Mouse (Mus musculus) midbrain, embryonic 13.5 days (tissue): Measurements from ENCODE around the gene Bicdl1. TPM values are rescaled to one million over a fixed set of nuclear protein-coding genes. Genes with fewer than 3 reads are reported as not detected.
"Not testable (repeated sequence)": the region's sequence is repeated elsewhere in the genome, so short reads cannot be mapped to it uniquely, and the experiment has no call there.

Experiments used
- ATAC-seq: fragments of 200-750 bp; cut with Nextera tagmentation; 2 replicates; pipeline ENCODE4 v1.8.0; 2017; ENCODE audit warnings: mild to moderate bottlenecking, moderate TSS enrichment, moderate library complexity
- H3K27ac ChIP-seq: fragments of 300-500 bp; sonication (generic); 2 replicates; pipeline ENCODE4 v1.5.1; 2015; ENCODE audit warnings: inconsistent platforms, mild to moderate bottlenecking, moderate library complexity
- H3K27me3 ChIP-seq: fragments of 300-500 bp; sonication (generic); 2 replicates; pipeline ENCODE4 v1.6.1; 2015; ENCODE audit warnings: mild to moderate bottlenecking, inconsistent platforms
- H3K36me3 ChIP-seq: fragments of 300-500 bp; sonication (generic); 2 replicates; pipeline ENCODE4 v1.6.1; 2015; ENCODE audit warnings: mild to moderate bottlenecking, inconsistent platforms
- H3K4me1 ChIP-seq: fragments of 300-500 bp; sonication (generic); replicated peaks from 2 replicates; pipeline ENCODE4 v1.6.1; 2015; ENCODE audit warnings: inconsistent platforms
- H3K4me2 ChIP-seq: fragments of 300-500 bp; sonication (generic); replicated peaks from 2 replicates; pipeline ENCODE4 v1.6.1; 2015; ENCODE audit warnings: moderate library complexity, mild to moderate bottlenecking, inconsistent platforms
- H3K4me3 ChIP-seq: fragments of 300-500 bp; sonication (generic); replicated peaks from 2 replicates; pipeline ENCODE4 v1.5.1; 2015; ENCODE audit warnings: mild to moderate bottlenecking, inconsistent platforms
- H3K9ac ChIP-seq: fragments of 300-500 bp; sonication (generic); replicated peaks from 2 replicates; pipeline ENCODE4 v1.6.1; 2015; ENCODE audit warnings: mild to moderate bottlenecking, inconsistent platforms
- H3K9me3 ChIP-seq: fragments of 300-500 bp; sonication (generic); 2 replicates; pipeline ENCODE4 v1.6.1; 2016; ENCODE audit warnings: mild to moderate bottlenecking, inconsistent platforms
- WGBS: fragments of 180-500 bp; shearing (Covaris S2); methylation state at CpG from one replicate; pipeline ENCODE4 v1.1.7; 2015; 5-methylcytosine and 5-hydroxymethylcytosine counted together
- polyA plus RNA-seq: library from polyadenylated mRNA; unstranded; fragments of >200 nt; fragmentation: Nextera tagmentation; extraction: Ambion mirVana; gene quantifications from 2 replicates; pipeline ENCODE4 v1.2.1, GENCODE M21; 2015

Bicdl1 gene
- polyA plus RNA-seq, 1 experiment from 2014 or later, result 28.7 TPM

DNA sequence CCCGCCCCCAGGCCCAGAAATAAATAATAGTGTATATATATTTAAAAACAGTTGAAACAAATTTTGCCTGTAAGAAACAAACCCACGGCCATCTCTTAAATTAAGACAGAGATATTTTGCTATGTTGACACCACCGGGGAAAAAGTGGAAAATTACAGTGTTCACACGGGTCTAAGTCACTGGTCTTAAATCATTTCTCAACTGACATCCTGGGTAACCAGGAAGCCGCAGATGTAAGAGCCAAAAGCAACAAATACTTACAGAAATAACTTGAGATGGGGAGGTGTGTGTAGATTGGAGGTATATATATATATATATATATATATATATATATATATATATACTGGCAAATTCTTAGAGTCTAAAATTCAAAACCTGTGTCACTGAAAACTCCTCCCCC is 21.5 kb upstream of the Bicdl1 start:
- Histone ChIP-seq H3K4me1 (no peaks in the 10 kb centered on the region), H3K4me3 (no peak overlapping the region), H3K9ac (no peak overlapping the region), H3K9me3 (no peaks in the 10 kb centered on the region), H3K27ac (no peak overlapping the region), H3K4me2 (no peak overlapping the region), H3K36me3 (no peaks in the 10 kb centered on the region), H3K27me3 (no peaks in the 10 kb centered on the region)
- WGBS, result 93% methylated on average over 5 of the region's 5 CpGs
- no peak for ATAC-seq

DNA sequence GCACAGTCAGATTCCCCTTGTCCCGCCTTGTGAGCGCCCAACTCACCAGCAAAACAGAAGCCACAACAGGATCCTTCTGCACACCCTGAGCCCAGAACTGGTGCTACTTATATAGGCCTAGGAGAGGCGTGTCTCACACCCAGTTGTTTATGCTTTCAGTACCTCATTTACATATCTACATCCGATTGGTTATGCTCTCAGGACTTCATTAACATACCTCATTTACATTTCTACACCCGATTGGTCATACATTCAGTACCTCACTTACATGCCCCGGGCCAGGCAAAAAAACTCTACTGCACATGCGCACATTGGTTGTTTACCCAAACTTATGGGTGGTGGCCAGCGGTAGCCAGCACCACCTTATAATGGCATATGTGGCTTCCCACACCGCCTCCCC is 20.5 kb upstream of the Bicdl1 start:
- H3K9ac ChIP-seq, H3K4me1 ChIP-seq, H3K9me3 ChIP-seq, H3K27me3 ChIP-seq, H3K36me3 ChIP-seq, H3K4me2 ChIP-seq, H3K27ac ChIP-seq, ATAC-seq, H3K4me3 ChIP-seq: not testable (repeated sequence)
- WGBS, result 80% methylated on average over 9 of the region's 9 CpGs

DNA sequence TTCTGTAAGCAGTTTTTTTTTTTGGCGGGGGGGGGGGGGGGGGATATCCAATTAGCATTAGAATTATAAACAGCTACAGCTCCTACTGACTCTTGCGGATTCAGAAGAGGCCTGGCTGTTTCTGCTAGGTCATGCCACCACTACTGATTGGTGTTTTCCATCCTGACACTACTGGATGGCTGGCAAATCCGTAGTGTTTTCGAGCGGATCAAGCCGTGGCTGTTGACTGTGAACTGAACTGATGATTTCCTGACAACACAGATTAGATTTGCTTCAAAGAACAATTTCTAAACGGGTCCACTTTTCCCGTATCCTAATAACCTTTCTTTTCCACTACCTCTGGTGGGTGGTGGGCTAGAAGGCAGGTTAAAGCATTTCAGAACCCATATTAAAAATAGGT is 16.9 kb upstream of the Bicdl1 start:
- Histone ChIP-seq H3K9ac (no peak overlapping the region), H3K9me3 (no peaks in the 10 kb centered on the region), H3K4me2 (no peak overlapping the region), H3K4me3 (no peak overlapping the region), H3K4me1 (no peaks in the 10 kb centered on the region), H3K27me3 (no peaks in the 10 kb centered on the region), H3K27ac (no peak overlapping the region), H3K36me3 (no peaks in the 10 kb centered on the region)
- WGBS, result 47% methylated on average over 8 of the region's 8 CpGs
- ATAC-seq, result no peak

DNA sequence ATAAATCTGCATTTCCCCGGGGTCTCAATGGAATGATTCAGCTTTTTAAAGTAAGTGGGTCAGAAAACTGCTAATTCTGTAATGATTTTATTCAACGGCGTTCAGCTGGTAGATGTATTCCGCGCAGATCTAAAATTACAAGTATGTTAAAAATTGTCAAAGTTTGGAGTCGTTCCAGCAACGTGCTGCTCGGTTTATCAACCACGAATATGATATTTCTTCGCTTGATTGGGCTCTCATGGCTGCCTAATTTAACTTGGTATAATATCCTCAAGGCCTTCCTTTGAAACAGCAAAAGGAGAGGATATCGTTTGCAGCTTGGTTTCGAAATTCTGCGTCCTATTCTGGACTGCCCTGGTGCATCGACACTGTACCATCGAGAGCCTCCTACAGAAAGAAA is 13.9 kb upstream of the Bicdl1 start:
- H3K4me2 ChIP-seq, result no peak overlapping the region
- ATAC-seq, result no peak
- no peaks in the 10 kb centered on the region for H3K4me1 ChIP-seq
- H3K4me3 ChIP-seq, result no peak overlapping the region
- H3K9me3 ChIP-seq, result no peaks in the 10 kb centered on the region
- no peaks in the 10 kb centered on the region for H3K36me3 ChIP-seq
- H3K9ac ChIP-seq, result no peak overlapping the region
- H3K27me3 ChIP-seq, result no peaks in the 10 kb centered on the region
- 88% methylated on average over 15 of the region's 15 CpGs for WGBS
- no peak overlapping the region for H3K27ac ChIP-seq

DNA sequence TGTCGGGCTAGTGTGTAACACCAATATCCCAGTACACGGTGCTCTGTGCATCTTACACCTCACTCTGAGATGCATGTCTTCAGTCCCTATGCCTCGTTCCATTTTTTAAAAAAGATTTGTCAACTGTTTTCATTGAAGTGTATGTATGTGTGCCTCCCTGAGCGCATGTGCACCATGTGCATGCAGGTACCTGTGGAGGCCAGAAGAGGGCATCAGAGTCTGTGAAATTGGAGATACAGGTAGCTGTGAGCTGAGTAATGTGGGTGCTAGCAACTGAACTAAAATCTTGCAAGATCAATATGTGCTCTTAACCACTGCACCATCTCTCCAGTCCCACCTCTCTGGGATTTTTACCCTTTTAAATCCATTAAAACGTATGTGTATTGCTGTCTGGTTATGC is 6.6 kb upstream of the Bicdl1 start:
- ATAC-seq, result no peak
- Histone ChIP-seq H3K27ac (no peak overlapping the region), H3K4me2 (no peak overlapping the region), H3K36me3 (no peaks in the 10 kb centered on the region), H3K4me1 (peaks cover 3% of the 10 kb centered on the region; the same call in 1 of the 2 replicates), H3K9me3 (no peaks in the 10 kb centered on the region), H3K9ac (no peak overlapping the region), H3K4me3 (no peak overlapping the region), H3K27me3 (peaks cover 7% of the 10 kb centered on the region; the same call in 1 of the 2 replicates)
- 91% methylated on average over 5 of the region's 5 CpGs for WGBS

DNA sequence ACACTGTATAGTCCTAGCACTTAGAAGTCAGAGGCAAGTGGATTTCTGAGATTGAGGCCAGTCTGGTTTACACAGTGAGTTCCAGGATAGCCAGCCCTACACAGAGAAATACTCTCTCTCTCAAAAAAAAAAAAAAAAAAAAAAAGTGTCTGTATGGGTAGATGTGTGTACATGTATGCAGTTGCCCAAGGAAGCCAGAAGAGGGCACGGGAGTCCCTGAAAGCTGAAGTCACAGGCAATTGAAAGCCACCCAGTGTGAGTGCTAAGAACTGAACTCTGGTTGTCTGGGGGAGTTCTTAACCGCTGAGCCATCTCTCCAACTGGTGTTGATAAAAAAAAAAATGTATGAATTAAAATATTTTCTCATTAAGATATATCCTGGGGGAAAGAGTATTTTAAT is 3.1 kb upstream of the Bicdl1 start:
- Histone ChIP-seq H3K27me3 (peaks cover 15% of the 10 kb centered on the region), H3K27ac (no peak overlapping the region), H3K4me1 (peaks cover 20% of the 10 kb centered on the region), H3K36me3 (no peaks in the 10 kb centered on the region), H3K9me3 (no peaks in the 10 kb centered on the region), H3K4me3 (no peak overlapping the region), H3K9ac (no peak overlapping the region), H3K4me2 (no peak overlapping the region)
- WGBS, result 83% methylated on average over 2 of the region's 2 CpGs
- no peak for ATAC-seq

DNA sequence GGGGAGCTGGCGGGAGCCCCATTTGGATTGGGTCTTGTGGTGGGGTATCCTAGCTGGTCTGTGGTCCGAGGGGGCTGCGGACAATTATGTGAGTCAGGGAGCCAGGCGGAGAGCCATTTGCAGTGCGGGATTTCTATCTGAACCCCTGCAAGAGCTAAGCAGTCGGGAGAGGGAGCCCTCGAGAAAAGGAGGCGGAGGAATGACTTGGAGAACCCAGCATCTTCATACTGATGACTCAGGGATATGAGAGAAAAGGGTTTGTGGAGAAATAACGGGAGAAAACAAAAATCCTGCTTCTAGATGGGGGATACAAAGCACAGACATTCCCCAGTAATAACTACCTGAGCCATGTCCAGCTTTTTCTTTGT is 1.4 kb upstream of the Bicdl1 start:
- no peak for ATAC-seq
- H3K36me3 ChIP-seq, result no peaks in the 10 kb centered on the region
- H3K4me2 ChIP-seq, result peak overlapping the region; percentile 80
- H3K4me3 ChIP-seq, result peak overlapping the region; percentile 85
- H3K9ac ChIP-seq, result peak overlapping the region; percentile 88
- H3K27ac ChIP-seq, result peak overlapping the region; percentile 99
- H3K9me3 ChIP-seq, result no peaks in the 10 kb centered on the region
- peaks cover 26% of the 10 kb centered on the region for H3K4me1 ChIP-seq
- WGBS, result under 1% methylated on average over 9 of the region's 9 CpGs
- H3K27me3 ChIP-seq, result peaks cover 21% of the 10 kb centered on the region

DNA sequence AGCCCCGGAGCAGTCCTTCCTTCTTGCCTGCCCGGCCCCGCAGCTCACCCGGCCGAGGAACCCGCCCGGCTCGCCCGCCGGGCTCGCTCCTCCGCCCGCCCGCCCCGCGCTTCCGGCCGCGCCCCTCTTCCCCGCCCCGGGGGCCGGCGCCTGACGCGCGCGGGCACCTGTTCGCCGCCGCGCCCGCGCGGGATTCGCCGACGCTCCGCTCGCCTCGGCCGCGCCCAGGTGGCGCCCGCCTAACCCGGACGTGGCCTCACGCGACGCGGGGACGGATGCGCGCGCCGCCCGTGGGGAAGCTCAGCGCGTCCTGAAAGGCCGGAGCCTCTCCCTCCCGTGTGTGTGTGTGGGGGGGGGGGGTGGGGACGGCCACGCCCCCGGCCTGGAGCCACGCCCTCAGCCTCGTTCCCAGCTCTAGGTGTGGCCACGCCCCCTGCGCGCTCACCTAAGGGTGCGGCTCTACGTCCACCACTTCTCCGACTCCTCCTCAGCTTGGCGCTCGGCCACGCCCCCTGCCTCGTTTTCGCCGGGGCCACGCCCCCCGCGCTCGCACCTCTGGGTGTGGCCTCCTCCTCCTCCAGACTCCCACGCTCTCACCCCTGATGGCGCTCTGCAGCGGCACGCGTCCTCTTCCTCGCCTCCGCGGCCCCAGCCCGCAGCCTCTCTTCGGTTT is 891 bp upstream of the Bicdl1 start:
- H3K4me2 ChIP-seq, result peak overlapping the region; percentile 80
- peak overlapping the region; percentile 88 for H3K9ac ChIP-seq
- H3K9me3 ChIP-seq, result no peaks in the 10 kb centered on the region
- ATAC-seq, result peak; percentile 84
- H3K27ac ChIP-seq, result peak overlapping the region; percentile 99
- H3K27me3 ChIP-seq, result peaks cover 21% of the 10 kb centered on the region
- H3K4me1 ChIP-seq, result peaks cover 26% of the 10 kb centered on the region
- H3K36me3 ChIP-seq, result no peaks in the 10 kb centered on the region
- WGBS, result under 1% methylated on average over 76 of the region's 91 CpGs
- H3K4me3 ChIP-seq, result peak overlapping the region; percentile 85

DNA sequence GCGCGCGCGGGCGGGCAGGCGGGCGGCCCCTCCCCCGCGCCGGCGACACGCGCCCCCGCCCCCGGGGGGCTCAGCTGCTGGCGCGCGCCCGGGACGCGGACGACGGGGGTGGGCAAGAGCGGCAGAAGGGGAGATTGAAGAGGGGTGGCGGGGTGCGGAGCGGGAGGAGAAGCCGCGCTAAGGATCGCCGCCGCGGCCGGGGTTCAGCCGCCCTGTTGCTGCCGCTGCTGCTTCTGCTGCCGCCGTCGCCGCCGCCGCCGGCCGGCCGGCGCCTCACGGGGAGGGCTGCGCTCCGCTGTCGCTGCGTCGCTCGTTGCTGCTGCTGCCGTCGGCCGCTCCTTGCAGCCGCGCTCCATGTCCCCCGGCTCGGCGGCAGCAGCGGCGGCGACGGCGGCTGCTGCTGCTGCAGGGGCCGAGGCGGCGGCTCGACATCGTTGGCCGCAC is 333 bp upstream of the Bicdl1 start:
- Histone ChIP-seq H3K27ac (peak overlapping the region; percentile 99), H3K4me3 (peak overlapping the region; percentile 85), H3K4me2 (peak overlapping the region; percentile 80), H3K36me3 (no peaks in the 10 kb centered on the region), H3K27me3 (peaks cover 21% of the 10 kb centered on the region), H3K4me1 (peaks cover 26% of the 10 kb centered on the region), H3K9ac (peak overlapping the region; percentile 88), H3K9me3 (no peaks in the 10 kb centered on the region)
- WGBS, result 1% methylated on average over 19 of the region's 72 CpGs
- ATAC-seq, result no peak; the same call in 1 of the 2 replicates

DNA sequence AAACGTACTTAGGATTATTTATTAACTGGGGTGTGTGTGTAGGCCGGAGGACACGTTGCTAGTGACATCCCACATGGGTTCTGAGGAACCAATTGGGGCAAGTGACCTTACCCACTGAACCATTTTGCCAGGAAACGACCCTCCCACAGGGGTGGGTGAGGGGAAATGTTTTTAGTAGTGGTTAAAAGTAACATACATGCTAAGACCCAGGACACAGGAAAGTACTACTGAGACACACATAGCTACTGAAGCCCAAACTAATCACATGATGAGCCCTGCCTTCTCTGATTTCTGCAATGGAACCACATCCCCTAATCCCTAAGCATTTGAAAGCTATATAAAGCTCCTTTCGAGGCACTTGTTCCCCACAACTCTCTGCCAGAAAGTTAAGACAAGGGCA is 1.1 kb downstream of the Bicdl1 start:
- Histone ChIP-seq H3K4me1 (peaks cover 29% of the 10 kb centered on the region), H3K9me3 (no peaks in the 10 kb centered on the region), H3K4me3 (peak overlapping the region; percentile 85), H3K36me3 (no peaks in the 10 kb centered on the region), H3K9ac (peak overlapping the region; percentile 88), H3K4me2 (peak overlapping the region; percentile 80), H3K27me3 (peaks cover 21% of the 10 kb centered on the region), H3K27ac (0 out of 2 replicates have a peak overlapping the region, but pooled peaks have one; percentile 99)
- ATAC-seq, result no peak
- WGBS, result 64% methylated on average over 5 of the region's 5 CpGs

DNA sequence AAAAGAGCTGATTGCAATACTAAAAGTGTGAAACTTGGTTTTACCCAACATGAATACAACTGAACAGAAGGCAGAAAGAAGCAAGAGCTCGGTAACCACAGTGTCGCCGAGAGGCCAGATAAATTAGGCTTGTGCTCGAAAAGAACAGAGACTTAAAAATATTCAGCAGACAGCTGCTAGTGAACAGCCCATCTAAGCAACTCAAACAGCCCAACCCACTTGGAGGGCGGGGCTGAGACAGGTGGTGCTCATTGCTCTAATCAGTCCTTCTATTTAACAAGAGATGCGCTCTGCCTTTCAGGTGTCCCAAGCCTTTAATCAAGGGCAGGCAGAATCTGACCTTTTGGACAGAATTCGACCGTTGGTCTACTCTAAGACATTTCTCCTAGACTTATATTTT is 4.8 kb downstream of the Bicdl1 start:
- H3K4me1 ChIP-seq, result peaks cover 25% of the 10 kb centered on the region
- H3K27me3 ChIP-seq, result peaks cover 14% of the 10 kb centered on the region
- no peaks in the 10 kb centered on the region for H3K9me3 ChIP-seq
- no peak overlapping the region for H3K27ac ChIP-seq
- H3K9ac ChIP-seq, result no peak overlapping the region
- WGBS, result 93% methylated on average over 8 of the region's 8 CpGs
- no peak for ATAC-seq
- peaks cover 6% of the 10 kb centered on the region for H3K36me3 ChIP-seq
- no peak overlapping the region for H3K4me3 ChIP-seq
- H3K4me2 ChIP-seq, result no peak overlapping the region

DNA sequence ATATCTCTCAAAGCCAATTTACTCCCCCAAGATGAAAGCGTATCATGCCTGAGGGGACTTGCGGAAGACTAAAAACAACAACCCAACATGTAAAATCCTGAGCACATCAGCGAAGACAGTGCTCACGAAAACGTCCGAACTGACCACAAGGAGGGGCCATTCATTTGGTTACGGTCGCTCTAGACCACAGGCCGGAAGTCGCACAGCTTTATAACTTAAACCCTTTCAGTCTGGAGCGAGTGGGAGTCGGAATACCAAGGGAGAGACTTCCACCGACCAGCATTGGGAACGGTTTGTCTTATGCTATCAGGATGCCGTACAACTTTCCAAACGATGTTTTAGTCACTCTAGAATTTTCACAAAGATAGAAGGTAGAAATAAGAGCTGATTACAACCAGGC is 5.4 kb downstream of the Bicdl1 start:
- no peak for ATAC-seq
- Histone ChIP-seq H3K27ac (no peak overlapping the region), H3K4me2 (no peak overlapping the region), H3K36me3 (peaks cover 6% of the 10 kb centered on the region), H3K9me3 (no peaks in the 10 kb centered on the region), H3K27me3 (peaks cover 14% of the 10 kb centered on the region), H3K4me3 (no peak overlapping the region), H3K9ac (no peak overlapping the region), H3K4me1 (peaks cover 23% of the 10 kb centered on the region)
- 84% methylated on average over 16 of the region's 16 CpGs for WGBS

DNA sequence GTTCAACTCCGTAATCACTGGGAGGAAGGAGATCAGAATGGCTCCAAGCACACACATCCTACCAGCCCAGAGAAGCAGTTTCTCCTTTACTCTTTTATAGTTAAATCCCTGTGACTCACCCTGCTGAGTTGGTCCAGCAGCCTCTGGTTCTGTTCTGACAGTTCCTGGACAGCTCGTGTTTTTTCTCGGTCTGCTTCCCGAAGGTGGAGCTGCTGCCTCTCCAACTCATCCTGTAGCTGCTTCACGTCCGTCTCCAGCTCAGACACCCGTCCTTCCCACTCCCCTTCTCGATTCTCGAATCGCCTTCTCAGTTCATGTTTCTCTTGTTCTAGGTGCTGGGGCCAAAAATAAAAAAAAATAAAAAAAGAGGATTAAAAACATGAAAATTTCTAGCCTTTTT is 7.0 kb downstream of the Bicdl1 start:
- H3K27me3 ChIP-seq, result peaks cover 4% of the 10 kb centered on the region
- ATAC-seq, result no peak
- no peak overlapping the region for H3K27ac ChIP-seq
- H3K4me3 ChIP-seq, result no peak overlapping the region
- H3K4me1 ChIP-seq, result peaks cover 12% of the 10 kb centered on the region
- H3K9ac ChIP-seq, result no peak overlapping the region
- H3K9me3 ChIP-seq, result no peaks in the 10 kb centered on the region
- peaks cover 6% of the 10 kb centered on the region for H3K36me3 ChIP-seq
- WGBS, result 91% methylated on average over 10 of the region's 10 CpGs
- no peak overlapping the region for H3K4me2 ChIP-seq
